Mouse (Mus musculus): ENCODE results near the gene Dlg3. TPM values are rescaled to one million over a fixed set of nuclear protein-coding genes. Genes with fewer than 3 reads are reported as not detected.

The Dlg3 gene
- total and polyA plus RNA-seq, 3 experiments: 8.3 to 12.1 (median 8.4) TPM

DNA sequence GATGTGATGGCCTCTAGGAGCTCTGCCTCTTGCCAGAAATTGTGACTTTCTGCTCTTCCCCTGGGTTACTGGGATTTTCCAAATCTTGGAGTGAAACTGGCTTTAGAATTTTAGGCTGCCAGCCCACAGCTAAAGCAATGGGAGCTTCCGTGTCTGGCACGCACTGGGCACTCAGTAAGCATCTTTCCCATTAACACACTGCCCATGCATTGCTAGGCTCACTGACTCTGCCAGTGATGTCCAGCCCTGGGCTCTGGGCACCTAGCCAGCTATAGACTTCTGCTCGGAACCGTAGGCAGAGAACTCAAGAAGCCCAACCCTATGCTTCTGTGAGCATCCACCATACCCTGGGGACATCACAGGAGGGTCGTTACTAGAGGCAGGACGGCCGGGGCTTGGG, 48.2 kb downstream of the Dlg3 start:
- no peak for DNase-seq (ENCODE audit: extremely low read depth)
- Histone ChIP-seq H3K27ac (ENCODE audit: insufficient read depth, low read depth) (no peak overlapping the region), H3K4me3 (replicated peaks in 1 of 3; ENCODE audit: low read depth in 2 of 3, low read length in 2 of 3, poor library complexity in 1 of 3) (no peak overlapping the region), H3K4me2 (ENCODE audit: insufficient read depth, low read depth, poor library complexity, severe bottlenecking) (no peak overlapping the region), H3K27me3 (replicated peaks) (no peaks in the 10 kb centered on the region), H3K36me3 (replicated peaks in 1 of 2; ENCODE audit: control insufficient read depth in 1 of 2, insufficient read depth in 1 of 2, low read length in 1 of 2) (peaks cover 15 to 62% of the 10 kb centered on the region in 2 experiments), H3K79me2 (replicated peaks; ENCODE audit: control insufficient read depth, extremely low read depth, insufficient read depth, poor library complexity, severe bottlenecking) (no peaks in the 10 kb centered on the region), H3K4me1 (ENCODE audit: control insufficient read depth in 1 of 2, insufficient read depth in 2 of 2) (peaks cover 4 to 20% of the 10 kb centered on the region in 2 experiments; a peak in 2 of 4 replicates), H3K9me3 (replicated peaks; ENCODE audit: low read length) (no peaks in the 10 kb centered on the region), H3K9ac (ENCODE audit: insufficient read depth, low read depth) (no peak overlapping the region)
- in situ Hi-C loops (cut with MboI; ENCODE audit: low pct_ligation_motif_present, low pct_unique_long_range_greater_than_20kb, low sequenced_read_pairs): no loop called here
- TF ChIP-seq ZMIZ1 (IDR thresholded peaks at IDR 0.05; ENCODE audit: low read depth, low read length) (no peak), POLR2A (IDR thresholded peaks at IDR 0.05; ENCODE audit: low read depth, low read length) (no peak), JUND (conservative IDR thresholded peaks at IDR 0.05; ENCODE audit: low read depth, low read length) (no peak), CTCF (conservative IDR thresholded peaks at IDR 0.05 in 1 of 2, IDR thresholded peaks at IDR 0.05 in 1 of 2; ENCODE audit: low read depth in 2 of 2, low read length in 2 of 2) (no peak)
- dilution Hi-C loops (cut with MboI; ENCODE audit: extremely low pct_ligation_motif_present, extremely low pct_unique_long_range_greater_than_20kb, low sequenced_read_pairs): no loop called here

GRCm38 (mm10) chrX:100818681-100819080, 51.2 kb downstream of the Dlg3 start:
- dilution Hi-C loops (cut with MboI; ENCODE audit: extremely low pct_ligation_motif_present, extremely low pct_unique_long_range_greater_than_20kb, low sequenced_read_pairs) (no loop called here), in situ Hi-C loops (cut with MboI; ENCODE audit: low pct_ligation_motif_present, low pct_unique_long_range_greater_than_20kb, low sequenced_read_pairs) (no loop called here)
- TF ChIP-seq SMC3 (IDR thresholded peaks at IDR 0.05; ENCODE audit: low read depth, low read length) (no peak), EP300 (IDR thresholded peaks at IDR 0.05; ENCODE audit: low read length) (no peak)

GRCm38 (mm10) chrX:100821149-100821548, 53.6 kb downstream of the Dlg3 start:
- DNase-seq (ENCODE audit: extremely low read depth): no peak
- Histone ChIP-seq H3K4me2 (ENCODE audit: insufficient read depth, low read depth, poor library complexity, severe bottlenecking) (no peak overlapping the region), H3K4me3 (replicated peaks in 1 of 3; ENCODE audit: low read depth in 2 of 3, low read length in 2 of 3, poor library complexity in 1 of 3) (no peak overlapping the region), H3K79me2 (replicated peaks; ENCODE audit: control insufficient read depth, extremely low read depth, insufficient read depth, poor library complexity, severe bottlenecking) (no peaks in the 10 kb centered on the region), H3K9me3 (replicated peaks; ENCODE audit: low read length) (no peaks in the 10 kb centered on the region), H3K9ac (ENCODE audit: insufficient read depth, low read depth) (no peak overlapping the region), H3K4me1 (ENCODE audit: control insufficient read depth in 1 of 2, insufficient read depth in 2 of 2) (peaks cover 4 to 20% of the 10 kb centered on the region in 2 experiments; a peak in 2 of 4 replicates), H3K27me3 (replicated peaks) (no peaks in the 10 kb centered on the region), H3K36me3 (replicated peaks in 1 of 2; ENCODE audit: control insufficient read depth in 1 of 2, insufficient read depth in 1 of 2, low read length in 1 of 2) (peaks cover 2 to 15% of the 10 kb centered on the region in 2 experiments), H3K27ac (ENCODE audit: insufficient read depth, low read depth) (no peak overlapping the region)
- no peak for TF ChIP-seq CHD2 (IDR thresholded peaks at IDR 0.05; ENCODE audit: low read length)
- no peak for TF ChIP-seq USF2 (conservative IDR thresholded peaks at IDR 0.05; ENCODE audit: low read depth, low read length)
- no peak for TF ChIP-seq UBTF (IDR thresholded peaks at IDR 0.05; ENCODE audit: low read depth, low read length)
- TF ChIP-seq MAX (IDR thresholded peaks at IDR 0.05; ENCODE audit: low read length): no peak
- no peak for TF ChIP-seq CHD1 (IDR thresholded peaks at IDR 0.05; ENCODE audit: low read depth, low read length)
- TF ChIP-seq MYC (IDR thresholded peaks at IDR 0.05; ENCODE audit: low read depth, low read length): no peak
- no peak for TF ChIP-seq KAT2A (IDR thresholded peaks at IDR 0.05; ENCODE audit: insufficient replicate concordance, low read length)
- no peak for TF ChIP-seq EP300 (IDR thresholded peaks at IDR 0.05; ENCODE audit: low read length)
- no peak for TF ChIP-seq TBP (conservative IDR thresholded peaks at IDR 0.05; ENCODE audit: low read depth, low read length)
- TF ChIP-seq ELF1 (IDR thresholded peaks at IDR 0.05; ENCODE audit: low read depth, low read length): no peak
- no peak for TF ChIP-seq ZNF384 (IDR thresholded peaks at IDR 0.05; ENCODE audit: low read depth, low read length)
- in situ Hi-C loops (cut with MboI; ENCODE audit: low pct_ligation_motif_present, low pct_unique_long_range_greater_than_20kb, low sequenced_read_pairs) (no loop called here), dilution Hi-C loops (cut with MboI; ENCODE audit: extremely low pct_ligation_motif_present, extremely low pct_unique_long_range_greater_than_20kb, low sequenced_read_pairs) (no loop called here)

More at GRCm38 (mm10) chrX:100818681-100819080, 51.2 kb downstream of the Dlg3 start:
- H3K4me2 ChIP-seq (ENCODE audit: insufficient read depth, low read depth, poor library complexity, severe bottlenecking): no peak overlapping the region
- no peaks in the 10 kb centered on the region for H3K27me3 ChIP-seq (replicated peaks)
- H3K4me1 ChIP-seq (ENCODE audit: control insufficient read depth in 1 of 2, insufficient read depth in 2 of 2): peaks cover 4 to 20% of the 10 kb centered on the region in 2 experiments; a peak in 2 of 4 replicates
- H3K9ac ChIP-seq (ENCODE audit: insufficient read depth, low read depth): no peak overlapping the region
- peaks cover 8 to 37% of the 10 kb centered on the region in 2 experiments for H3K36me3 ChIP-seq (replicated peaks in 1 of 2; ENCODE audit: control insufficient read depth in 1 of 2, insufficient read depth in 1 of 2, low read length in 1 of 2)
- no peak overlapping the region for H3K27ac ChIP-seq (ENCODE audit: insufficient read depth, low read depth)
- H3K4me3 ChIP-seq (replicated peaks in 1 of 3; ENCODE audit: low read depth in 2 of 3, low read length in 2 of 3, poor library complexity in 1 of 3): no peak overlapping the region
- H3K9me3 ChIP-seq (replicated peaks; ENCODE audit: low read length): no peaks in the 10 kb centered on the region
- no peak for DNase-seq (ENCODE audit: extremely low read depth)
- H3K79me2 ChIP-seq (replicated peaks; ENCODE audit: control insufficient read depth, extremely low read depth, insufficient read depth, poor library complexity, severe bottlenecking): no peaks in the 10 kb centered on the region

All from CH12.LX (cell line).